Mouse (Mus musculus): ENCODE data around the gene Hsd11b2.

DNA sequence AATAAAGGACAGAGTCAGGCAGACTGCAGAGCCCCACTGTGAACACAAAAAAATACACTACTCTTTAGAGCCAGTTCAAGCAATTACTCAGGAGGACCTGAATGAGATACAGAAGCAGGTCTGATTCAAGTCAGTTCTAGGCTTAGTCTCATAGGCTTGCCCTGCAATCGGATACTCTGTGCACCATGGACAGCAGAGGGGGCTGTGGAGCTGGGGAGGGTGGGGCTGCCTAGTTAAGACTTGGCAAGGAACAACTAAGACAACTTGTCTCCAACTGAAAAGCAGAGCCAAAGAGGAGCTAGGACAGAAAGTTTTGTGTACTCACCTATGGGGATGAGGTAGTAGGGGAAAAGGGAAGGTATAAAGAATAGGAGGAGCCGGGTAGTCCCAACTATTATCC lies 13.2 kb downstream of the Hsd11b2 start:
- TF ChIP-seq CTCF (IDR thresholded peaks at IDR 0.05; ENCODE audit: insufficient read depth, low read depth, low read length), result no peak
- no peak for TF ChIP-seq POLR2A (IDR thresholded peaks at IDR 0.05; ENCODE audit: insufficient read depth, low read depth, low read length)
